Mouse (Mus musculus) adrenal gland, adult 8-10 months (tissue): ENCODE results near the gene Nos1. TPM values are rescaled to one million over a fixed set of nuclear protein-coding genes. Genes with fewer than 3 reads are reported as not detected.
"Not testable (repeated sequence)": the region's sequence is repeated elsewhere in the genome, so short reads cannot be mapped to it uniquely, and the experiment has no call there.

Experiments used
- DNase-seq: peaks from one replicate; pipeline ENCODE4 v3.0.0; 2022
- total RNA-seq, 4 experiments: library from RNA; stranded (reverse); gene quantifications; 2 replicates each; pipeline ENCODE4 v1.2.4; 2022

Gene Nos1
- total RNA-seq, 4 experiments from 2014 or later, result 0.63 to 1.4 (median 0.69) TPM

DNA sequence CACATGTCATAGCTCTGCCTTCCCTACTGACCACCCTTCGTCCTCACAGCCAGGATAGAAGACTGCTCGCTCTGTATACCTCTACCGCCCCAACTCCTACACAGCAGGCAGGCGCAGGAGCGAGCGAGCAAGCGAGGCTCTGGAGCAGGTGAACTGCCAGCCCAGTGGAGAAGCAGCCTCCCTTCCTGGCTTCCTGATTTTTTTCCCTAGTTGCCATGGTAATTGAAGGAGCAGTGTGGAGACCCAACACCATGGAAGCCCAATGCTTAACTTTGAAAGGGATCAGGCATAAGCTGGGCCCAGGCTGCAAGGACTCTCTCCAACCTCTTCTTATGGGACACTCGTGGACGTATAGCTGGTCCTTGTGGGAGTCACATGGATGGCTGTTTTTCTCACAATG, 59.4 kb downstream of the Nos1 start:
- DNase-seq, result no peak

- DNase-seq, result no peak
These were observed 60.2 kb downstream of the Nos1 start for GRCm38 (mm10) chr5:117840988-117841387.

DNA sequence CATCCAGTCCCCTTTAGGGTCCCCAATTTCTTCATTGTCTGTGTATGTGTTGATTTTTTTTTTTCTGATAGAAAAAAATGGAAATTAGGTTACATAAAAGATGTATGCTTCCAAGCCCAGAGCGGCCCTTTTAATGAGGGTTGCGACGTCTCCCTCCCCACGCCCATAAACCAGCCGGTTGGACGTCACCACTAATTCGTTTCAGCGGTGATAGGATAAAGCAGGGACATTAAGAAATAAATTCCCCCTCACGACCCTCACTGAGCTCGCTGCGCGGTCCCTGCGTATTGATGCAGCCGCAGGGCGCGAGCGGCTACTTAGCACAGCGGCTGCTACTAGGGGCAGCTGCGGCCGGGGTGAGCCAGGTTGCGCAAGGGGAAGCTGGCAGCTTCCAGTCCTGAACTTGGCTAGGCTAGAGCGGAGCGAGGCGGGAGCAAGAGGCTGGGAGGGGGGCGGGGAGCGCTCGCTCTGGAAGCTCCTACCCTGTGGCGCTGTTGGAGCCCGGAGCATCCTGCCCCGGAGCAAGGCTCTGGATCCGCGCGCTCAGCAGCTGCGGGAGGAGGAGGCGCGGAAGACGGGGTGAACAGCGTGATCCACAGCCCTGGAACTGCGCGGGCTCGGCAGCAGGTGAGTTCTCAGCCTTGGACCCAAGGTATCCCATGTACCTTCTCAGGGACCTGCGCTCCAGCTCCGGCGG, 61.0 kb downstream of the Nos1 start:
- no peak for DNase-seq

- DNase-seq, result no peak
These were observed 61.9 kb downstream of the Nos1 start for GRCm38 (mm10) chr5:117842699-117843098.

DNA sequence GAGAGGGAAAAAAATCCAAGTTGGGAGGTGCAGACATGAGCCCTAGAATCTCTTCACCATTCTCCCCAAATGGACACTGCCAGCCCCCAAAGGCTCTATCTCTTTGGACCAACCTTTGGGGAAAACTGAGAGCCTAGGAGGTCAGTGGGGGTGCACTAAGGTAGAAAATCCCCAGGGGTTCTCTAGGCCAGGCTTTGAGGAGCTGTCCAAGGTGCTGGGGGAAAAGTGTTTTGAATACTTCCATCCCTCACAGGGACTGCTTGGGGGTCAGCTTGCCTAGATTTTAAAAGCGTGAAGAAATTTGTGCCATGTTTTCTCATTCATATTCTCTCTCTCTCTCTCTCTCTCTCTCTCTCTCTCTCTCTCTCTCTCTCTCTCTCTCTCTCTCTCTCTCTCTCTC, 63.8 kb downstream of the Nos1 start:
- DNase-seq, result no peak

- DNase-seq, result no peak
These were observed 69.6 kb downstream of the Nos1 start for GRCm38 (mm10) chr5:117850474-117850873.

DNA sequence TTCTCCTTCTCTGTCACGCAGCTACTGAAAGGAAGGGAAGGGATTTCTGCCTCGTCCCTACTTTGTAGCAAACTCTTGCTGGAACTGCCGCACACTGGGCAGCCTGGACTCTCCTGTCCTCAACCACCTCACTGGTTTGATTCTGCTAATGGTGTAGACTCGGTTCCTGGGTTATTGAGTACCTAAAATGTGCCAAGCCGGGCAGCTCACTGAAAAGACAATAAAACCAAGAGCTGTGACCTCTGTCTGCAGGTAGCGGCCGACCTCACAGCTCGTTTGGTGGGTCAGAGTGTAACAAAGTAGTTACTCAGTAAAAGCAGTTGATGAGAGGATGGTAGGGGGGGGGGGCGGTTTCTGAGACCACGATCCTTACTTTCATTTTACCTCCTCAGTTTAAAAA, 72.9 kb downstream of the Nos1 start:
- DNase-seq, result no peak

GRCm38 (mm10) chr5:117864588-117865300, 83.9 kb downstream of the Nos1 start:
- no peak for DNase-seq

- DNase-seq, result no peak
These were observed 85.0 kb downstream of the Nos1 start for GRCm38 (mm10) chr5:117865876-117866275.

GRCm38 (mm10) chr5:117871614-117872013, 90.8 kb downstream of the Nos1 start:
- no peak for DNase-seq

DNA sequence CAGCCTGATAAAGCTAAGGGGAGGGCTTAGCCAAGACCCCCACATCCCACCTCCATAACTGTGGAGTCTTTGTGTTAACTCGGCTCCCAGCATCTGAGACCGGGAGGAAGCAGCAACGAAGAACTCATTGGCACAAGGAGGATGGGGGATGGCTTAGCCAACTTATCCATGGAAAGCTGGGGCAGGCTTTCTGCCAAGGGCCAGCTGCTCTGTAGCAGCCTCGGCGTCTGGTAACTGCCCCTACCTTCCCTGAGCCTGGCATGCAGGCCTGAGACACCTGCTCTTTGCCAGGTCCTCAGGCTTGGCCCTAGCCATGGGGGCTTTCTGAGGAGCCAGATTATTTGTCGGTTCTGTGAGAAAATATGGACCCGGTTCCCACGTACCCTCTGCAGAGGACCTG, 93.0 kb downstream of the Nos1 start:
- DNase-seq, result no peak

GRCm38 (mm10) chr5:117874236-117874635, 93.4 kb downstream of the Nos1 start:
- peak; percentile 55 for DNase-seq

GRCm38 (mm10) chr5:117879136-117879535, 98.3 kb downstream of the Nos1 start:
- no peak for DNase-seq

- DNase-seq, result no peak
These were observed 100.2 kb downstream of the Nos1 start for GRCm38 (mm10) chr5:117880916-117881555.

GRCm38 (mm10) chr5:117882411-117882810, 101.6 kb downstream of the Nos1 start:
- not testable (repeated sequence) for DNase-seq

DNA sequence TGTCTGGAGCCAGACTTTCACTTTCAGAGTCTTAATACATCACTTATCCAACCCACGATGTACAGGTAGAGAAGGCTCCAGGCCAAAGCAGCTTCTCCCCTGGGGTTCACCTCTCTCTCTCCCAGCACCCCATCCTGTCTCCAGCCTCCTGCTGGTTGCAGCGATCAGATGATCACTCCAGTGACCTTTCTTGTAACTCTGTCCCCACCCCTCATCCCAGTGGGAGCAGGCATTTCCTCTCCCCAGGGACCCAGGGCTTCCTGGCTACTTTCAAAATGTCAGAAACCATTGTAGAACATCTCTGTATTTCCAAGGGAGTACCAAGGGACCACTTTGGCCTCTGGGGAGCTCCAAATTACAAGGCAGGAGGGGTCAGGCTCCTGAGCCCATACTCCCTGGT, 104.2 kb downstream of the Nos1 start:
- no peak for DNase-seq

GRCm38 (mm10) chr5:117888126-117888525, 107.3 kb downstream of the Nos1 start:
- DNase-seq, result peak; percentile 67

DNA sequence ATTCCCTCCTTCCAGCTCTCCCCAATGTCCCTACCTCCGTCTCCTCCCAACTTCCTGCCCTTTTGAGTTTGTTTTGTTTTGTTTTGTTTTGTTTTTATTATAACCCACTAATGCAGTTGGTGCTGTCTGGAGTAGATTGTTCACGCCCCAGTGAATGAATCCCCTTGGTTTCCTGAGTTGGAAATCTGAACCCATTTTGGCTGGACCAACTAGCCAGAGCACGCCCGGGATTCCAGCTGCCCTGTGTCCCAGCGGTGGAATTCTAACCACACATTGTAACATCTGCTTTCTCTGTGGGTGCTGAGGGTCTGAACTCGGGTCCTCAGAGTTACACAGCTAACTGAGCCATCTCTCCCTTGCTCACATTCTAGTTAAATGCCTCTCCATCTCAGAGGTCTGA, 108.1 kb downstream of the Nos1 start:
- DNase-seq, result no peak

DNA sequence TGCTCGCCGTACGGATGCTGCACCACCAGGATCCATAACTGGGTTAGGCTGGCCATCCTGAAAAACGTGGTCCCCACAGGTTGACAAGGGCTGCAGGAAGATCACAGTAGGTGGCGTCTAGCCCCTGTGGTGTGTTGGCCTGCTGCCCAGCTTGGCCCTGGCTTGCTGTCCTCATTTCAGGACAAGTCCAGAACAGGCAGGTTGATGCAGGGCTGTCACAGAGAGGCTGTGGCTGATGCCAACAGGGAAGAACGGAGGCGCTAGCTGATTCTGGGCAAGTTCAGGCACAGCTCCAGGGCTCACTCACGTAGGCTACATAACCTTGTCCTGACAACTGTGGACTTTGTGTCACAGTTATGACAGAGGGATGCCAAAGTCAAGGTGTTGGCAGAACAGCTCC, 108.7 kb downstream of the Nos1 start:
- peak; percentile 34 for DNase-seq

GRCm38 (mm10) chr5:117890871-117891270, 110.0 kb downstream of the Nos1 start:
- no peak for DNase-seq

DNA sequence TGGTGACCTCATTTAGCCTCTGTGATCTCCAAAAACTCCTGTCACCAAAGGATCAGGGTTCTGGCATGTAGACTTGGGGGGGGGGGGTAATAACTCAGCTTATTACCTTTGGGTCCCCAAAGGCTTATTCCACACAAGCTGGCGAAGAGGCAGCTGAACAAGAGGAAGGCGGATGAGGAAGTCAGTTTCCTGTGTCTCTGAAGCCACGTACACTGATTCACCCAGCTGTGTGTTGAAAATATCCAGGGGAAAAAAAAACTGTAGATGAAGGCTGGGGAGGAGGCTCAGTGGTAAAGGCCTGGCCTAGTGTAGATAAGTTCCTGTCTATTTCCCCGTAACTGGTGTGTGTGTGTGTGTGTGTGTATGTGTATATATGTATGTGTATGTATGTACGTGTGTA, 110.7 kb downstream of the Nos1 start:
- DNase-seq, result no peak

- no peak for DNase-seq
These were observed 113.2 kb downstream of the Nos1 start for GRCm38 (mm10) chr5:117894050-117894449.

DNA sequence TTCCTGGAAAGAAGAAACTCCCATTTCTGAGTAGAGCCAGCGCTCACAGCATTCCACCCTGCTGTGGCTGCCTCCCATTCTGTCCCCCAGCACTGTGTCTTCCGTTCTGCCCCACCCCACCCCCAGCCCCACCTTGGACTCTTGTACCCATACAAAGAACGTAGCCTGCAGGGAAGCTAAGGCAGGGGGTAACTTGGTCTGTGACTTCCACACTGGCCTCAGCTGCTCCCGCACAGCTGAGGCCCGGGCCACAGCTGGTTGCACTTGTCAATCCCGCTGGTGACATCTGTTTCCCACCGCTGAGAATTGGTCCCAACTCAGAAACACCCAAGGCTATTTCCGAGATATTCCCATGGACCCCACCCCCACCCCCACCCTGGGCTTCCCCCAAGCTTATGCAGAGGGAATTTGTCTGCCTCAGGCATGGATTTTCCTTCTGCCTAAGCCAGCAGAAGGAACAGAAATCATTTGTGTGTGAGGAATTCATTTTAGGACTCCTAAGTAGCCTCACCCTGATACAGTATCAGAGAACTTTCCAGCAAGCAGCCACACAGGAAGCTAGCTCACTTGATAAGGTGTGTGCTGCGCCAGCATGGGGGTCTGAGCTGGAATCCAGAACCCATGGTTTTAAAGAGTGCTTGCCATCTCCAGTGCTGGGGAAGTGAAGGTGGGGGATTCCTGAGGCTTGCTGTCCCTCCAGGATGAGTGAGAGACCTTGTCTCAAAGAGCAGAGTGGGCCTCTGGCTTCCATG, 117.4 kb downstream of the Nos1 start:
- no peak for DNase-seq
